Mouse (Mus musculus) lung, adult 2 months (tissue): Measurements from ENCODE around the gene Ccdc85b. TPM values are rescaled to one million over a fixed set of nuclear protein-coding genes. Genes with fewer than 3 reads are reported as not detected.
"Not testable (repeated sequence)": the region's sequence is repeated elsewhere in the genome, so short reads cannot be mapped to it uniquely, and the experiment has no call there.

ENCODE experiments used
- DNase-seq: peaks from one replicate; pipeline ENCODE4 v3.0.0; 2022
- H3K4me1 ChIP-seq: fragments of 200-500 bp; 2 replicates; pipeline ENCODE4 v1.6.1; 2011; ENCODE audit warnings: low read length; ENCODE audit not compliant: control insufficient read depth, insufficient read depth
- H3K4me3 ChIP-seq: fragments of 200-500 bp; replicated peaks from 2 replicates; pipeline ENCODE3; 2011; ENCODE audit warnings: low read depth, mild to moderate bottlenecking, control low read depth, low read length; ENCODE audit errors: extremely low read depth
- CTCF ChIP-seq: fragments of 200-500 bp; IDR thresholded peaks from 2 replicates; pipeline ENCODE4 v1.5.1; 2011; ENCODE audit warnings: mild to moderate bottlenecking, low read length, control low read depth; ENCODE audit not compliant: insufficient read depth
- POLR2A ChIP-seq: fragments of 200-500 bp; IDR thresholded peaks from 2 replicates; pipeline ENCODE4 v1.6.1; 2011; ENCODE audit warnings: low read depth, mild to moderate bottlenecking, control low read depth, low read length, borderline replicate concordance; ENCODE audit errors: extremely low read depth
- WGBS: fragments of 180-500 bp; shearing (Covaris S2); methylation state at CpG from one replicate; pipeline ENCODE4 v1.1.7; 2018; 5-methylcytosine and 5-hydroxymethylcytosine counted together
- polyA plus RNA-seq: library from polyadenylated mRNA; depleted of rRNA; stranded (reverse); fragments of >200 nt; gene quantifications from 2 replicates; pipeline ENCODE4 v1.2.3, GENCODE M21; 2012; rRNA removed

Gene Ccdc85b
- 15.8 and 17.0 TPM in 2 replicates for polyA plus RNA-seq

GRCm38 (mm10) chr19:5457746-5458442 lies at the start of gene Ccdc85b:
Gene Ccdc85b, minus strand, starts transcription at chr19:5457894.
- no peak for DNase-seq
- Histone ChIP-seq H3K4me1 (peaks cover 3% of the 10 kb centered on the region; the same call in 1 of the 2 replicates), H3K4me3 (peak within 1 kb of the TSS; percentile 97)
- TF ChIP-seq CTCF, result no peak
- WGBS, result 9% methylated on average over 14 of the region's 14 CpGs

- DNase-seq, result no peak
- 59% methylated on average over 17 of the region's 17 CpGs for WGBS
- H3K4me3 ChIP-seq, result no peak within 1 kb of the TSS
- no peaks in the 10 kb centered on the region for H3K4me1 ChIP-seq
- TF ChIP-seq CTCF, result no peak
- TF ChIP-seq POLR2A, result no peak
These were observed 46.0 kb upstream of the Ccdc85b start, which contains the start of gene 1700020D05Rik for GRCm38 (mm10) chr19:5503687-5504086. Gene 1700020D05Rik, minus strand, starts transcription at chr19:5503787.

- DNase-seq, result no peak
- 79% methylated on average over 2 of the region's 2 CpGs for WGBS
These were observed 42.7 kb upstream of the Ccdc85b start for GRCm38 (mm10) chr19:5500330-5500875.

GRCm38 (mm10) chr19:5496052-5496370 lies 38.3 kb upstream of the Ccdc85b start:
- 85% methylated on average over 16 of the region's 16 CpGs for WGBS
- no peak for DNase-seq
- TF ChIP-seq POLR2A, result no peak
- no peak for TF ChIP-seq CTCF
- 0 out of 2 replicates have a peak, but pooled peaks cover 2% of the 10 kb centered on the region for H3K4me1 ChIP-seq
- no peak overlapping the region for H3K4me3 ChIP-seq

More at GRCm38 (mm10) chr19:5500330-5500875, 42.7 kb upstream of the Ccdc85b start:
- TF ChIP-seq POLR2A (no peak), CTCF (no peak)
- Histone ChIP-seq H3K4me3 (no peak overlapping the region), H3K4me1 (no peaks in the 10 kb centered on the region)

- no peak for DNase-seq
- TF ChIP-seq POLR2A (no peak), CTCF (no peak)
- H3K4me3 ChIP-seq, result no peak overlapping the region
- 76% methylated on average over 12 of the region's 12 CpGs for WGBS
- H3K4me1 ChIP-seq, result 0 out of 2 replicates have a peak, but pooled peaks cover 2% of the 10 kb centered on the region
These were observed 37.8 kb upstream of the Ccdc85b start for GRCm38 (mm10) chr19:5495353-5496051.

GRCm38 (mm10) chr19:5494314-5494713 lies 36.6 kb upstream of the Ccdc85b start:
- no peak for DNase-seq
- TF ChIP-seq POLR2A (no peak), CTCF (no peak)
- H3K4me3 ChIP-seq, result no peak overlapping the region
- H3K4me1 ChIP-seq, result 0 out of 2 replicates have a peak, but pooled peaks cover 2% of the 10 kb centered on the region
- WGBS, result 83% methylated on average over 3 of the region's 3 CpGs

GRCm38 (mm10) chr19:5493301-5493721 lies 35.6 kb upstream of the Ccdc85b start:
- not testable (repeated sequence) for H3K4me3 ChIP-seq, DNase-seq, H3K4me1 ChIP-seq
- WGBS, result 53% methylated on average over 9 of the region's 9 CpGs

- no peak overlapping the region for H3K4me3 ChIP-seq
- no peak for DNase-seq
- H3K4me1 ChIP-seq, result 0 out of 2 replicates have a peak, but pooled peaks cover 4% of the 10 kb centered on the region
- no peak for TF ChIP-seq CTCF
- no peak for TF ChIP-seq POLR2A
- 65% methylated on average over 4 of the region's 4 CpGs for WGBS
These were observed 34.9 kb upstream of the Ccdc85b start for GRCm38 (mm10) chr19:5492641-5493040.

- TF ChIP-seq POLR2A (peak; percentile 91; the same call in 1 of the 2 replicates), CTCF (no peak)
- peak overlapping the region; percentile 93 for H3K4me3 ChIP-seq
- peaks cover 7% of the 10 kb centered on the region; the same call in 1 of the 2 replicates for H3K4me1 ChIP-seq
- peak; percentile 91 for DNase-seq
- under 1% methylated on average over 58 of the region's 59 CpGs for WGBS
These were observed 33.4 kb upstream of the Ccdc85b start for GRCm38 (mm10) chr19:5490898-5491708.
